Mouse (Mus musculus): ENCODE measurements at regions not wholly inside any gene's neighbourhood (a gene's known extent, or its start where the extent isn't known, plus 50 kb on each side); places are given as distances from the start of the nearest gene placed in this dataset.

DNA sequence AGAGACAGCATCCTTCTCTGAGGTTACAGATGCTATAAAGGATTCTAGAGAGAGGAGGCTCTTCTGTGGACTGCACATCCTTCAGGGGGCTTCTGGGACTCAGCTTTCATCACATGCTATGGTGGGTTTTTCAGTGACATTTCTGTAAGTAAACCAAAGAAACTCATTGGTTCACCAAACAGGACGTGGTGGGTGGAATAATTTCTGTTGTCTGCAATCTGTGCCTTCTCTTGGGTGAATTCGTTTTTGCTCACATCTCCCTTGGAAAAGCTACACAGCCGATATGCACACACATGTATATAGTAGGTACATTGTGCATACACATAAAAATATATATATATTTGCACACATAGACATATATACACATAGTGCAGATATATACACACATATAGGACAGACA is 110.2 kb downstream of the Chst1 start:
- DNase-seq (ENCODE audit: low spot score): no peak

DNA sequence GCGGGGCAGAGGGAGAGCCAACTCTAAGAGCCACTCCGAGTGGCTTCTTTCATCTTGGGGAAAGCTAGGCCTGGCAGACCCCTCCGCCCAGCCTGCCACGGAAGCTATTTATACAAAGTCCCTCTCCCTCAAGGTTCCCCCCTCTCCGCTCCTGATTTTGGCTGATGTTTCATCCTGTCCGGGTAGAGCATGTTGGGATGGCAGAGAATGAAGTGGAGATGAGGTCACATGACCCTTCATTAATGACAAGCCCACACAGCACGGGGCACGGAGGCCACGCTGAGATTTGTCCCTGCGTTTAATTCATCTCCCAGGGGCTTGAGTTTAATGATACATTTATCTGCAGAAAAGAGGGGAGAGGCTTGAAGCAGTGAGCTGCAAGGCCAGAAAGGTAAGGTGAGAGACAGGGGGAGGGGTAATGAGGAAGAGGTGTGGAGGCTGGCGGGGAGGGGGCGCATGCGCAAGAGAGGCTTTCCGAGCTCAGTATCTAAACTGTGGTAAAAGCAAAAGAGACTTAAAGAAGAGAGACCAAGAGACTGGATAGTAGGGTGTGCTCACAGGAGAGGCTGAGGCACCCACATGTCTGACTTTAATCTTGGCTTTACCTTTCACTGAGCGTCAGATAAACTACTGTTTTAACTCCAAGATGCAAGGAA is 111.7 kb downstream of the Chst1 start:
- no peak for DNase-seq (ENCODE audit: low spot score)

DNA sequence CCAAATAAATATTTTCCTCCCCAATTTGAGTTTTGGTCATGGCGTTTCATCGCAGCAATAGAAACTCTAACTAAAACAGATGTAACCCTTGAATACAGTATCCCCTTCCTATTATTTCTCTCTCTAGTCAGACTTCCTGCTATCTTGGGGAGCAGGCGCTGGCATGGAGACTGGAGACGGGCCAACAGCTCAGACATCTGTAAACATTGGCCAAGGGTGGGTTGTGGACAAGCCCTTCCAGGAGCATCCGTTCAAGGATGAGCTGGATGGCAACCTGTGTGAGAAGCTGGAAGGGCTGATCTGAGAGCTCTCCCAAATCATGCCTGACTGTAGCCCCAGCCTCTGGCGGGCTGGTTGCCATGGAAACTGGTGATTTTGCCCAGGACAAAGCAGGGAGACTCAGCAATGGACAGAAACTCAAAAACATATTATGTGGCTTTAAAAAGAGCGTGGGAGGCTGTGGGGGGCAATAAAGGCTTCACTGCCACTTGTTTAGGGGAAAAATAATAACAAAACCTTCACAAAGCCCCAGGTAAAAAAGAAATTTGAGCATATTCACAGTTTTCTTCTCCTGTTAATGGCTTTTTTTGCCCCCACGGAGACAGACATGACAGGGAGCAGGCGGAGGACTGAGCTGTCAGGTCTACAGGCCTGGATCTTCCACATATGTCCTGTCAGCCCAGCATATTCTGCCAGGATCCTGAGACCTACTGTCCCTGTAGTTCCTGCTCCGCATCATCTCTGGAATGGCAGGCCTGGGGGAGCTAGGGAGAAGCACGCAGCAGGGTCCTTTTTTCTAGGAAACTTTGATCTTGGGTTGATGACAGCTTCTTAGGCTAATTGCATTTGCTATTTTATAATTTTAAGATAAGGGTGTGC is 113.0 kb downstream of the Chst1 start:
- no peak for DNase-seq (ENCODE audit: low spot score)

DNA sequence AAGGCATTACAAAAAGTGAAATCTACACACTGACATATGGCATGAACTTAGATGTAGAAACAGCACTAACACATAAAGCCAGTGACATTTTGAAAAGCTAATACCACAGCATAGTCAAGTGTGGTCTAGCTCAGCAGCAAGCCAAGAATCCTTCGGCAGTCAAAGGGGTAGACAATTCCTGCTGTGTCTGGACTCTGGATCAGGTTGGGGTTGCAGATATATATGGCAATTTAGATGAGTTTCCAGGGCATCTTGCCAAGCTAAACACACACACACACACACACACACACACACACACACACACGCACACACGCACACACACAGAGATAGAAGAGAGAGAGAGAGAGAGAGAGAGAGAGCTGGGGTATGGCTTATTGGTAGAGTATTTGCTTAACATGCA is 118.2 kb downstream of the Chst1 start:
- no peak for DNase-seq (ENCODE audit: low spot score)

DNA sequence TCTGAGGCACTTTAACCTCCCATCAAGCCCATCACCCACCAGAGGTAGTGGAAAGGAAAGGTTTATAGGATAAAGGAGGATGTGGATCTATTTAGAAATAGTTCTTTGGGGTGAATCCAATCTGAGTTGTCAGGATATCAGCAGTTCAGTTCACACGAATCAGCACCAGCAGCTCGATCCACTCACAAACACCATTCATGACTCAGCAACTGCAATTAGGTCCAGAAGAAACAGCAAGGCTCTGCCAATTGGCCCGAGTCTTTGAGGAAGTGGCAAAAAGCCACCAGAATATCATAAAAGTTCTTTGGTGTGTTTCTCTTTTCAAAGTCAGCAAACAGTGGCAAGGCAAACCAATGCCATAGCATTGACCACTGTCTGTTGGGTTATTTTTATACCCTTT is 122.4 kb downstream of the Chst1 start:
- DNase-seq (ENCODE audit: low spot score): no peak

DNA sequence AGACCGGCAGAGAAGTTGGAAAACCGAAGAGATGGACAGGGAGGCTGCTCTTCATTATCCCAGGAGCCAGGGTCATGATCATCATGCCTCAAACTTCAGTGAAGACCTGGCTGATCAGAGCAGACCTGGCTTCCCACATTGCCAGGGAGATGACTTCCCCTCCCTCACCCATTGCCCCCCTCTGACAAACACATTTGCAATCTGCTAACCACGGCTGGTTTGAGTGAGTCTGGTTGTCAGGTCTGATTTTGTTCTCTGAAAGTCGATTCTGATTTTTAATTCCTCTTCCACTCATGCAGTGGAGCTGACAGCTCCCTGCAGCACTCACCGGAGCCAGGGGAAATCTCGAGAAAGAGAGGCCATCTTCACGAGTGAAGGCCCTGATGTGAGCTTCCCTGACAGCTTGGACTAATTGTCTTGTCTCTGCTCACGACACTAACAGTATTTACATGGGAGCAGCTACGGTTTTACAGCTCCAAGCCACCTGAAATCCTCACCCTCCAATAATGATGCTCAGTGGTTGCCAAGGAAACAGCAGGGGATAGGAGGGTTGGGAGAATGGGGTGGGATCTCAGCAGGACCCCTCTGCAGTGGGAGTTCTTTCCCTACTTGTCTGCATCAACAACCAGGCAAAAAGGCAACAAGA is 124.2 kb downstream of the Chst1 start:
- no peak for DNase-seq (ENCODE audit: low spot score)

DNA sequence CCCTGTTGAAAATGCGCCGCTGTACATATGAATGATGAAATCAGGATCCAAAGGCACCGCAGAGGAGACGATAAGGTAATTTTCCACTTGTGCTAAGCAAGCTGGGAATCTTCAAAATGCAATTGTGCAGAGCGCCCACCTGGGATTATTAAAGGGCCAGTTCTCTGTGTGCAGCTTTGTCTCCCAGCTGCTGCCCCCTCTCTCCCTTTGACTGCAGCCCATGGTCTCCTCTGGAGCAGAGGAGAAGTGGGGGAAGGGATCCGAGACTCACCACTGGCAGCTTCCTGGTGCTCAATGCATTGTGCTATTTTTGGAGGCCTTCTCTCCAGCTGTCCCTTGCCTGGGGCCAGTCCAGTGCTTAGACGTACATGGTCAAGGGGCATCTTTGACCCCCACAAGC is 127.1 kb downstream of the Chst1 start:
- DNase-seq (ENCODE audit: low spot score): no peak

DNA sequence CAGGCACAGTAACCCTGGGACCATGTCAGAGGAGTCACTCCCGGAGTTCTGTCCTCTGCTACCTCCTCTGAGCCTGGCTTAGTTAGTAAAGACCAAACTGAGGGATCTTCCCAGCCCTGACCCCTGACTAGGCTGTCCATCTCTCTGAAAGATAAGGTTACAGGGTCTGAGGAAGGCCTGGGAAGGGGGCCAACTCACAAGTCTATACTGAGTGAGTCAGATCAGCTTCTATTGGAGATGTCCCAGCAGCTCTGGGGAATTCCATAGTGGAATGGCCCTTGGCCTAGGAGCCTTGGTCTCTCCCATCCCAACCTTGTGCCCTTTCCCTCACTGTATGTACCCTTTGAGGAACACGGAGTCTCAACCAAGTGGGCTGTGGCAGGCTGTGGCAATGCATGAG is 127.7 kb downstream of the Chst1 start:
- DNase-seq (ENCODE audit: low spot score): no peak

DNA sequence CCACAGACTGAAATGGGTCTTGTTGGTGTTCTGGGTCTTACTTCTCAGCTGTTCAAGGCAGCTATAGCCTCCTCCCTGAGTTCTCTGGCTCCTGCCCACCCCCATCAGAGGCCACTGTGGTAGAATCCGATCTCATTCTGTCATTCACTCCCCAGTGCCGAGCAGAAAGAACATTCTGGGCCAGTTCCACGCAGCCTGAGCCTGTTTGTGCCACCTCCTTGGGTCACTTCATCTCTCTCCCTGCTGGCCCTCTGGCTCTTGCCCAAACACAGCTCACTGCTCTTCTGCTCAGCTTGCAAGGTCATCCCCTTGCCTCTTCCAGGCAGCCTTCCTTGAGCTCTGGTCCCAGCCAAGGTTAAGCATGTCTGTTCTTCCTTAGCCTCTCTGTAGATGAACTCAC is 128.9 kb downstream of the Chst1 start:
- no peak for DNase-seq (ENCODE audit: low spot score)

DNA sequence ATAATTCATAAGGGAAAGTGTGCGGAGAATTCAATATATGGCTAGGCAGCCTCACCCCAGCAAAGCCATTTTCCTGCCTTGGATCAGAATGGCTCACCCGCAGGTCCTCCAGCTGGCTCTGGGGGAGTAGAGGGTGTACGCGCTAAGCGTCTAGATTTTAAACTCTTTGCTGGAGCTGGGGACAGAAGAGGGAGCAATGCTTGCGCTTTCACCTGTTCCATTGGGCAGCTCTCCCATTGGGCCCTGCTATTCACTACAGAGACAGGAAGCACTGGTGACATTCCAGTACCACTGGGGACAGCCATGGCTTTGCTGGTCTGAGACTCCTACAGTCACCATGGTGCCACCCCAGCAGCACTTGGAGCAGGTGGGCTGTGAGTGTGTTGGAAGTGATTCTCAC is 130.9 kb downstream of the Chst1 start:
- DNase-seq (ENCODE audit: low spot score): no peak

DNA sequence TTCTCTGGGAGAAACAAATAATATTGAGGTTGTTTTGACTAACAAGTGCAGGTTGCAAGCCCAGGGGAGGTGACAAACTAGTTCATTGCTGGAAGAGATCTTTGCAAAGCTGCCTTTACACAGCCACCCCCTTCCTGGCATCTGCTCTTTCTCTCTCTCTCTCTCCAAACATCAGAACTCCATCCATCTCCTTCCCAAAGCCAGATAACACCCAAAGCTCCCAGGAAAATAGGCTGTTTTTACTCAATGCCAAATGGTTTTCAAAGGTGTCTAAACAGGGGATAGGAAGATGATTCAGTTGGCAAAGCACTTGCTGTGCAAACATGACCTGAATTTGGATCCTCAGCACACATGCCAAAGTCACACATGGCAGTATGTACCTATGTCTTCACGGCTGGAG is 133.9 kb downstream of the Chst1 start:
- no peak for DNase-seq (ENCODE audit: low spot score)

DNA sequence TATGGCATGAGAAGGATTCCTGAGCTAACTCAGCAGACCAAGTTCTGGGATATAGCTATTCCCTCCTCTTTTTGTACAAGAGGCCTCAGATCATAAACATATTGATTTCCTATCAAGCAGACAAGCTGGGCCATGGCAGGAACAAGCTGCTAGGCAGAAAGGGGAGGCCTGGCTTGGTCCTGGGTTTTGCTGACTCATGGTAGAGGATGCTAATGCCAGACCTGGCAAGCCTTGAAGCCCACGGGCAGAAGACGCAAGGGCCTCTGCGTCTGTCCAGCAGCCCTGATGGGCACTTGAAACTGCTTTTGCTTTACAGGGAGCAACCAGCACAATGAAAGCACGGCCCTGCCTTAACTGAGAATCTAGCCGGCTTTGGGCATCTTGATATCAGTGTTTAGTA is 136.3 kb downstream of the Chst1 start:
- DNase-seq (ENCODE audit: low spot score): no peak

DNA sequence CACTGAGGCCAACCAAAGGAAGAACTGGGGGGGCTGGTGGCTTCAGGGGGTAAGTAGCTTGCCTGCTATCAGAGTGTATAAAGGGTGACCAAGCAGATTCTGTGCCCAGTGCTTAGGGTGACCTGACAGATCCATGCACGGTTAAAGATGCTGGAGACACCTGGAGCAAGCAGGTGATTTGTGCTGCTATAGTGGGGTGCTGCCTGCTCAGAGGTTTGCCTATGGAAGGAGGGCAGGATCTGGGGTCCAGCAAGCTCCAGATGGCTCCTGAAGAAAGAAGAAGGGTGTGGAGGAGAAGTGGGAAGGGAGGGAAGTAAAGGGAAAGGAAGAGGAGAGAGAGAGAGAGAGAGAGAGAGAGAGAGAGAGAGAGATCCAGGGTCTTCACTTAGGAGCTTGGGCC is 137.8 kb downstream of the Chst1 start:
- no peak for DNase-seq (ENCODE audit: low spot score)

DNA sequence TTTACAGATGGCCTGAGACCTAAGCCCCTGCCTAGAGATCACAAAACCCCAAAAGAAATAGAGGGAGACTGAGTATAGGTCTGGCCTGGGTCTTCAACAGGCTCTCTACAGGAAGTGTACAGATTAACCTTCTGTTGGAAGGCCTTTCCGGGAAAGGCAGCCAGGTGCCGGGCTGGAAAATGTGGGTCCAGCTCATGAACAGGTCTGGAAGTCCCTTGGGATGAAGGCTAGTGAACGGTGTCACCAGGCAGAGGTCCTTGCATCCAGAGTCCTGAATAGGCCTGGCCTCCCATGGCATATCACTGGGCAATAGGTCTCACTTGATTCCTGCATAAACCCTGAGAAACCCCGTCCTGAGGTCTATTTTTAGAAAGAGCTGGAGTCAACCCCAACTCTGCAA is 140.1 kb downstream of the Chst1 start:
- DNase-seq (ENCODE audit: low spot score): no peak

DNA sequence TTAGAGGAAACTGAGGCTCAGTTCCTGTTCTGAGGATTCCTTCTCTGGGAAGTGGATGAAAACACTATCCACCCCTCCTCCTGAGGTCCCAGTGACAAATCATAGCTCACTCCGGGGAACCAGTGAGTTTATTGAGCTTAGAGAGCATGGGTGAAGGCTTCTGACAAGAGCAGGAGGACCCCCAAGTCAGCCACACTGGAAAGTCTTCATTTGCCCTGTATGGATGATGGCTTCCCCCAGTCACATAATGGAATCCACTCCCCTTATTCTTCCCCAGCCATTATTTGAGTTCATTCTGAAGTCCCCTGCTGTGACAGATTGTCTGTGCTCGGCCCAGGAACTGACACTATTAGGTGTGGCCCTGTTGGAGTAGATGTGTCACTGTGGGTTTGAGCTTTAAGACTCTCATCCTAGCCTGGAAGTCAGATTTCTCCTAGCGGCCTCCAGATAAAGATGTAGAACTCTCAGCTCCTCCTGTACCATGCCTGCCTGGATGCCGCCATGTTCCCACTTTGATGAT is 141.3 kb downstream of the Chst1 start:
- DNase-seq (ENCODE audit: low spot score): no peak

DNA sequence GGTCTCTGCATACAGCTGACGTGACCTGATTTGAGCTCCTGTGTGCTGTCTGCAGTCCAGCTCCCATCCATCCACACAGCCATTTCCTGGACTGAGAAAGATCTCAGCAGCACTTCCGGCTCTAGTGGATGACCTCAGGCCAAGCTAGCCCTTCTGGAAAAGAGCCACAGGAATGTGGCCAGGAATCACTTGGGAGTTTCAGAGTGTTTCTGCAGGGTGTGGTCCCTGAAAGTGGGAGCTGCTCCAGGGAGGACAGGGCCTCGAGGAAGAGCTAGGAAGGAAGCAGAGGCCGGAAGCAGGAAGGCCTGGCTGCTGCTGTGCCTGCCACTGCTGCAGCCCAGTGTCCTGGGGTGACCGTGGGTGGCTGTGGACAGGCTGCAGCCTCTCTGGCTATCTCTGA is 142.5 kb downstream of the Chst1 start:
- DNase-seq (ENCODE audit: low spot score): no peak

DNA sequence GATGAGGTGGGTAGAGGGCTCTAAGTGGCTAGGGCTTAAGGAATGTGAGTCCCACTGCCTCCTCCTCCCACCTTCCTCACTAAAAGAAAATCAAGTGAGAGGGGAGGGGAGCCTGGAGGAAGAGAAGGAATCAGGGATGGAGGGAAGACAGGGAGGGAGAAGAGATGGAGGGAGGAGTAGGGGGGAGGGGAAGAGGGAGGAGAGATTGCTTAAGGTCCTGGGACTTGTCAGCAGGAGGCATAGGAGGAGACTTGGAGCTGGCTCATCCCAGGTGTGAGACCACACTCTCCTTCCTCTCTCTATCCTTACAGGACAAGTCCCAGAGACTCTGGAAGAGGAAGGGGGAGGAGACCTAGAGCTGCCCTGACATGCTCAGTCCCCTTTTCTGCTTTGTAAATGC is 143.2 kb downstream of the Chst1 start:
- DNase-seq (ENCODE audit: low spot score): no peak

DNA sequence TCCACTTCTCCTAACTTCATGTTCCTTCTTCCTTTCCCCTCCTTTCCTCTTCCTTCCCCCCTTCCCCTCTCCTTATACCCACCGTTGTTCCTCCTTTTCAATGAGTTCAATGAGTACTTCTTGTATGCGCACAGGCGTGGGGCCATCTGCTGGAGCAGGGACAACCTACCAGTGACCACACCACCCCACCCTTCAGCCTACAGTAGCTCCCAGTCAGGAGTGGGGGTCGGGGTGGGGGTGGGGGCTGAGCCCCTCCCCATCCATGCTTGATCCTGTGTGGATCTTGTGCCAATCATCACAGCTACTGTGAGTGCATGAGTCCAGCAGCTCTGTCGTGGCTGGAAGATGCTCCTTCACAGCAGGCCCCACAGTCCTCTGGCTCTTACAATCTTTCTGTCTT is 143.6 kb downstream of the Chst1 start:
- no peak for DNase-seq (ENCODE audit: low spot score)

DNA sequence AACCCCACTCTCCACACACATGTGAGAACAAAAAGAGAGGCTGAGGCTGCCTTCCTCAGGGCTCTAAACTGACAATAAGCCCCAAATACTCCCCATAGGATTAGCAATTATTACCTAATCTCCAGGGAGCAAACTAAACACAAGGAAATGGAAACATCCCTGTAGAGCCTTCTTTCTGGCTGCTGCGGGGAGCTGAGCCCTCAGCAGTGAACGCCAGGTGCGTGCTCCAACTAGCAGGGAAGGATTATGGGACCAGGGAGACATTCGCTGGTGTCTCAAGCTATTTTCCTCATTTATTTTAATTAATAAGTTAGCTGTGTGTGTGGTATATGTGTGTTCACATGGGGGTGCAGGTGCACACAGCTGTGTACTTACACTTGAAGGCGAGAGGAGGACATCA is 144.4 kb downstream of the Chst1 start:
- DNase-seq (ENCODE audit: low spot score): no peak

DNA sequence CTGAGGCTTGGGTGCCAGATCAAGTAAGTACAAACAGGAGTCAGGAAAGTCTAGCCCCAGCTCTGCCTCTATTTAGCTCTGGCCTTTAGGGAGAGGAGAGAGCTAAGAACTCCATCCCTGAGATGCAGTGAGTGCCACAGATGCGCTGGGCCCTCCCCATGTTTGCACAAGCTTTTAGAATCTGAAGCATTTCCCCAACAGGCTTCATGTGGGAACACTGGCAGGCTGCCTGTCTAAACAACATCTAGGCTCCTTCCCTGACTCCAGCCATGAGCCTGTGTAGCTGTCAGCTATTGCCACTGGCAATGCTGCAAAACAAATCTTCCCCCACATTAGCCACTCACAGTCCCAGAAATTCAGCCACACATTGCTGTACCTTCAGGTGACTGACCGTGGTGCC is 147.9 kb downstream of the Chst1 start:
- DNase-seq (ENCODE audit: low spot score): no peak

DNA sequence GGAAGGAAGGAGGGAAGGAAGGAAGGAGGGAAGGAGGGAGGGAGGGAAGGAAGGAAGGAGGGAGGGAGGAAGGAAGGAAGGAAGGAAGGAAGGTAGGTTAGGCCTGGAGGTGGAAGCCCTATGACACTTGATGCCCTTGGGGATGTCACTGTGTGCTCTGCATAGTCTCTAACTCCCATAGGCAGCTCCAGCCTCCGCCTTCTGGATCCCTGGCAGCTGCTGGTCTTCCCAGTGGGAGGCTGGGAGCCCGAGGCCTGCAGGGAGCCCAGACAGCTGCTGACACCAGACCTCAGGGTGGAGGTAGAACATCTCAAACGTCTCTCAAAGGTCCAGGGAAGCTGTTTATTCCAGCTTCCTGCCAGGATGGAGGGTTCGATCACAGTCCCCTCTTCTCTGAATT is 150.6 kb downstream of the Chst1 start:
- no peak for DNase-seq (ENCODE audit: low spot score)

DNA sequence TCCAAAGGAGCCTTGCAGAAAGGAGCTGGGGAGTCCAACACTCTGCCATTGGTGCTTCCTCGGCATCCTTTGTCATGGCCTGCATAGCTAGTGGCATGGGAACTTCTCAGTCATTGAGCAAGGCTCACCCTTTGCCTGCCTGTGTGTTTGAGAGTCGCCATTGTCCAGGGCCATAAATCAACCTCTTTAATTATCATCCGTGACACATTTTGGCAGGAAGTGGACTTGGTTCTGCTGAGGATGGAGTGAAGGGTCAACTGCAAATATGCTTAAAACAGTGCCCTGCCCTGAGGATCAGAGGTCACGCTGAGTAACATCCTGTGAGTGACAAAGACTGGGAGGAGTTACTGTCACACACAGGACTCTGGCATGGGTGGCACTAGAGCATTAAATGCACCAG is 151.2 kb downstream of the Chst1 start:
- no peak for DNase-seq (ENCODE audit: low spot score)

DNA sequence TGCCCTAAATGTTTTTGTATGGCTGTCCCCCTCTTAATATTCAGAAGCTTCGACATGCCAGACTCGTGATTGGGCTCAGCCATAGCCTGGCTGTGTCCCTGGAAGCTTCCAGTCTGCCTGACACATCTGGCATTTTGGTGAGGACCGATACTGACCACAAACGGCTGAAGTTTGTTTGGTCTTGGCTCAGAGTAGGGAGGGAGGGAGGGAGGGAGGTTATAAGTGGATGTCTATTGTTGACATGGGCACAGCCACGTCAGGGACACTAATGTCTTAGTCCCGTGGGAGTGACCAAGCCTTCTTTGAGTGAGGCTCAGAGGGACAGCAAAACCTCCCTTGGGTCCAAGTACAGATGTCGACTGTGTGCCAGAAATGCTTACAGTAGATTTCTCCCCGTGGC is 151.7 kb downstream of the Chst1 start:
- no peak for DNase-seq (ENCODE audit: low spot score)
